Comparison of ENCODE assay signal across 9 mouse cellular contexts in genomic region chr14:20695761-20696520, GRCm38 (mm10). TPM values are rescaled to one million over a fixed set of nuclear protein-coding genes. Genes with fewer than 3 reads are reported as not detected.
DNase-seq lines count a peak whose midpoint lies in the region; ATAC-seq and TF ChIP-seq lines count a peak whose summit lies in the region.
"Had no signal": no experiment of that assay in that cellular context is flagged by ENCODE, and none has a peak within 500 bp of the region (broad histone marks: within the 10 kb centered on the region; RNA-seq: fewer than 3 reads in every experiment).

No protein-coding gene starts in this region.

- DNase-seq in heart, adult 11 months = peak; percentile 95
- no peak for DNase-seq in heart, adult 8-10 months (ENCODE audit: low spot score)
- DNase-seq in Muller cell, postnatal 12 days (ENCODE audit: inconsistent ontology term) = peak; percentile 14
- DNase-seq in thymus, postnatal 14 days = no peak
- DNase-seq in testis, postnatal 10 days (ENCODE audit: low spot score) = no peak

- peaks cover 53% of the 10 kb centered on the region for H3K4me1 ChIP-seq in forebrain, embryonic 12.5 days
- peaks cover 6% of the 10 kb centered on the region; the same call in 1 of the 2 replicates for H3K4me1 ChIP-seq in intestine, postnatal 0 days (replicated peaks; ENCODE audit: control insufficient read depth, insufficient read depth, low read length)
- peaks cover 58% of the 10 kb centered on the region for H3K4me1 ChIP-seq in midbrain, embryonic 15.5 days

- peak overlapping the region; percentile 81 for H3K4me3 ChIP-seq in forebrain, embryonic 12.5 days (replicated peaks)
- H3K4me3 ChIP-seq in intestine, postnatal 0 days (ENCODE audit: low read depth, low read length) = peak overlapping the region; percentile 91
- peak overlapping the region; percentile 70 for H3K4me3 ChIP-seq in midbrain, embryonic 15.5 days

- H3K27me3 ChIP-seq in forebrain, embryonic 12.5 days = no peaks in the 10 kb centered on the region
- no peaks in the 10 kb centered on the region for H3K27me3 ChIP-seq in intestine, postnatal 0 days (replicated peaks; ENCODE audit: control insufficient read depth, insufficient read depth, low read length)
- no peaks in the 10 kb centered on the region for H3K27me3 ChIP-seq in midbrain, embryonic 15.5 days (replicated peaks)
- H3K27me3 ChIP-seq: Patski had no signal

- no peaks in the 10 kb centered on the region for H3K9me3 ChIP-seq in forebrain, embryonic 12.5 days
- no peaks in the 10 kb centered on the region for H3K9me3 ChIP-seq in intestine, postnatal 0 days (ENCODE audit: control insufficient read depth)
- no peaks in the 10 kb centered on the region for H3K9me3 ChIP-seq in midbrain, embryonic 15.5 days

- H3K27ac ChIP-seq in forebrain, embryonic 12.5 days = peak overlapping the region; percentile 96
- peak overlapping the region; percentile 96 for H3K27ac ChIP-seq in intestine, postnatal 0 days (ENCODE audit: low read depth, low read length)
- peak overlapping the region; percentile 96 for H3K27ac ChIP-seq in midbrain, embryonic 15.5 days

- TF ChIP-seq CTCF in intestine, postnatal 0 days (IDR thresholded peaks at IDR 0.05; ENCODE audit: low read depth) = no peak

- H3K36me3 ChIP-seq in forebrain, embryonic 12.5 days (replicated peaks) = peaks cover 42% of the 10 kb centered on the region
- H3K36me3 ChIP-seq in intestine, postnatal 0 days (ENCODE audit: control insufficient read depth, insufficient read depth) = peaks cover 31% of the 10 kb centered on the region
- H3K36me3 ChIP-seq in midbrain, embryonic 15.5 days (replicated peaks) = peaks cover 28% of the 10 kb centered on the region

- peak overlapping the region; percentile 68 for H3K4me2 ChIP-seq in forebrain, embryonic 12.5 days
- peak overlapping the region; percentile 89 for H3K4me2 ChIP-seq in intestine, postnatal 0 days (replicated peaks; ENCODE audit: low read depth)
- H3K4me2 ChIP-seq in midbrain, embryonic 15.5 days = peak overlapping the region; percentile 84

- ATAC-seq in forebrain, embryonic 12.5 days (ENCODE audit: low FRiP score) = no peak
- ATAC-seq in intestine, postnatal 0 days = no peak
- ATAC-seq in midbrain, embryonic 15.5 days (replicated peaks) = peak; percentile 5; the same call in 1 of the 2 replicates

- peak overlapping the region; percentile 85 for H3K9ac ChIP-seq in forebrain, embryonic 12.5 days
- peak overlapping the region; percentile 92 for H3K9ac ChIP-seq in intestine, postnatal 0 days (ENCODE audit: low read depth, low read length)
- peak overlapping the region; percentile 73 for H3K9ac ChIP-seq in midbrain, embryonic 15.5 days

- 17% methylated on average over 27 of the region's 27 CpGs for WGBS in forebrain, embryonic 12.5 days
- 10% methylated on average over 27 of the region's 27 CpGs for WGBS in intestine, postnatal 0 days
- 14% methylated on average over 27 of the region's 27 CpGs for WGBS in midbrain, embryonic 15.5 days

RNA-seq across cellular contexts. Expression of gene Fut11, which starts 1.2 kb away (rescaled TPM):
- 1 to 10 TPM; 4.2 to 4.9 (median 4.6) TPM for total RNA-seq in heart, adult 8-10 months (2022)
- 20.5 and 23.3 TPM in 2 replicates for polyA plus RNA-seq in forebrain, embryonic 12.5 days (2016; fragmentation: Nextera tagmentation; extraction: Ambion mirVana)
- 7.4 and 8.4 TPM in 2 replicates for polyA plus RNA-seq in intestine, postnatal 0 days (2015; fragmentation: Nextera tagmentation; extraction: Ambion mirVana)
- polyA plus RNA-seq in midbrain, embryonic 15.5 days (2015; fragmentation: Nextera tagmentation; extraction: Ambion mirVana) = 30.0 and 30.7 TPM in 2 replicates

RNA-seq across cellular contexts. Expression of gene Chchd1, which starts 6.9 kb away (rescaled TPM):
- 100 to 1,000 TPM; 110 to 126 (median 118) TPM for total RNA-seq in heart, adult 8-10 months (2022)
- 268 and 275 TPM in 2 replicates for polyA plus RNA-seq in forebrain, embryonic 12.5 days (2016; fragmentation: Nextera tagmentation; extraction: Ambion mirVana)
- polyA plus RNA-seq in intestine, postnatal 0 days (2015; fragmentation: Nextera tagmentation; extraction: Ambion mirVana) = 143 and 150 TPM in 2 replicates
- 153 and 165 TPM in 2 replicates for polyA plus RNA-seq in midbrain, embryonic 15.5 days (2015; fragmentation: Nextera tagmentation; extraction: Ambion mirVana)

RNA-seq across cellular contexts. Expression of gene Zswim8, which starts 11.4 kb away (rescaled TPM):
- 10 to 100 TPM; 38.7 to 47.0 (median 43.1) TPM for total RNA-seq in heart, adult 8-10 months (2022)
- polyA plus RNA-seq in forebrain, embryonic 12.5 days (2016; fragmentation: Nextera tagmentation; extraction: Ambion mirVana) = 46.0 and 46.5 TPM in 2 replicates
- polyA plus RNA-seq in intestine, postnatal 0 days (2015; fragmentation: Nextera tagmentation; extraction: Ambion mirVana) = 15.0 and 19.0 TPM in 2 replicates
- polyA plus RNA-seq in midbrain, embryonic 15.5 days (2015; fragmentation: Nextera tagmentation; extraction: Ambion mirVana) = 56.5 and 57.8 TPM in 2 replicates

RNA-seq across cellular contexts. Expression of gene Sec24c, which starts 21.8 kb away (rescaled TPM):
- 100 to 1,000 TPM in 3 of 4 experiments, 10 to 100 TPM in 1; 97.9 to 110 (median 103) TPM for total RNA-seq in heart, adult 8-10 months (2022)
- 87.6 and 94.8 TPM in 2 replicates for polyA plus RNA-seq in forebrain, embryonic 12.5 days (2016; fragmentation: Nextera tagmentation; extraction: Ambion mirVana)
- polyA plus RNA-seq in intestine, postnatal 0 days (2015; fragmentation: Nextera tagmentation; extraction: Ambion mirVana) = 51.0 and 53.8 TPM in 2 replicates
- polyA plus RNA-seq in midbrain, embryonic 15.5 days (2015; fragmentation: Nextera tagmentation; extraction: Ambion mirVana) = 97.2 and 101 TPM in 2 replicates

RNA-seq across cellular contexts. Expression of gene Synpo2l, which starts 27.8 kb away (rescaled TPM):
- 100 to 1,000 TPM; 120 to 148 (median 126) TPM for total RNA-seq in heart, adult 8-10 months (2022)
- 0.24 and 0.50 TPM in 2 replicates for polyA plus RNA-seq in forebrain, embryonic 12.5 days (2016; fragmentation: Nextera tagmentation; extraction: Ambion mirVana)
- polyA plus RNA-seq in intestine, postnatal 0 days (2015; fragmentation: Nextera tagmentation; extraction: Ambion mirVana) = 0.23 and 0.27 TPM in 2 replicates
- 0.14 and 0.23 TPM in 2 replicates for polyA plus RNA-seq in midbrain, embryonic 15.5 days (2015; fragmentation: Nextera tagmentation; extraction: Ambion mirVana)

Comparison
In these comparisons a context has a peak if more than half of its experiments do, and no peak if none do; other contexts are left out.
1. DNase-seq: peak in heart, adult 11 months (single experiment) and Muller cell, postnatal 12 days (single experiment); none in heart, adult 8-10 months (single experiment), thymus, postnatal 14 days (single experiment) and testis, postnatal 10 days (single experiment).
2. Peak in every context shown above with its lines, with median percentiles within 50 percentile points of each other: H3K27ac ChIP-seq, H3K4me2 ChIP-seq, H3K4me3 ChIP-seq and H3K9ac ChIP-seq.